Mouse (Mus musculus) heart, embryonic 14.5 days (tissue): Measurements from ENCODE around the gene Abcg5. TPM values are rescaled to one million over a fixed set of nuclear protein-coding genes. Genes with fewer than 3 reads are reported as not detected.

Experiments
- ATAC-seq: fragments of 200-750 bp; cut with Nextera tagmentation; 2 replicates; pipeline ENCODE4 v1.8.0; 2017; ENCODE audit warnings: low read depth, moderate TSS enrichment; ENCODE audit not compliant: insufficient number of reproducible peaks, insufficient read depth, low FRiP score
- H3K27ac ChIP-seq, 2 experiments: fragments of 200-500 bp in 1 of 2; fragments of 300-500 bp in 1 of 2; sonication (generic) in 1 of 2; replicated peaks in 1 of 2; 2 replicates each; pipeline ENCODE4 v1.5.1; 2012 to 2014; ENCODE audit warnings: low read depth in 2 of 2, low read length in 2 of 2, control low read depth in 1 of 2, mild to moderate bottlenecking in 1 of 2, mixed read lengths in 1 of 2; ENCODE audit not compliant: control insufficient read depth in 1 of 2, insufficient read depth in 1 of 2
- H3K27me3 ChIP-seq: fragments of 300-500 bp; sonication (generic); 2 replicates; pipeline ENCODE4 v1.6.1; 2014; ENCODE audit warnings: mild to moderate bottlenecking, low read length, control low read depth; ENCODE audit not compliant: control insufficient read depth, insufficient read depth
- H3K36me3 ChIP-seq: fragments of 300-500 bp; sonication (generic); 2 replicates; pipeline ENCODE4 v1.6.1; 2014; ENCODE audit warnings: mild to moderate bottlenecking, control low read depth, low read length, mixed read lengths; ENCODE audit not compliant: control insufficient read depth, insufficient read depth
- H3K4me1 ChIP-seq, 2 experiments: fragments of 200-500 bp in 1 of 2; fragments of 300-500 bp in 1 of 2; sonication (generic) in 1 of 2; 2 replicates each; pipeline ENCODE4 v1.6.1; 2012 to 2014; ENCODE audit warnings: low read length in 2 of 2, control low read depth in 1 of 2, mixed read lengths in 1 of 2; ENCODE audit not compliant: control insufficient read depth in 2 of 2, insufficient read depth in 2 of 2
- H3K4me2 ChIP-seq: fragments of 300-500 bp; sonication (generic); 2 replicates; pipeline ENCODE4 v1.6.1; 2014; ENCODE audit warnings: mild to moderate bottlenecking, low read length
- H3K4me3 ChIP-seq, 2 experiments: fragments of 200-500 bp in 1 of 2; fragments of 300-500 bp in 1 of 2; sonication (generic) in 1 of 2; 2 replicates each; pipeline ENCODE4 v1.5.1; 2012 to 2014; ENCODE audit warnings: low read length in 2 of 2, mild to moderate bottlenecking in 2 of 2, control low read depth in 1 of 2, low read depth in 1 of 2, moderate library complexity in 1 of 2; ENCODE audit not compliant: control insufficient read depth in 1 of 2, insufficient read depth in 1 of 2
- H3K9ac ChIP-seq: fragments of 300-500 bp; sonication (generic); 2 replicates; pipeline ENCODE4 v1.6.1; 2014; ENCODE audit warnings: mild to moderate bottlenecking, low read length
- H3K9me3 ChIP-seq: fragments of 300-500 bp; sonication (generic); 2 replicates; pipeline ENCODE4 v1.6.1; 2016; ENCODE audit warnings: low read length, control low read depth; ENCODE audit not compliant: control insufficient read depth
- WGBS: fragments of 180-500 bp; shearing (Covaris S2); extraction: QIAGEN DNeasy Blood & Tissue Kit; methylation state at CpG from one replicate; pipeline ENCODE4 v1.1.7; 2014; 5-methylcytosine and 5-hydroxymethylcytosine counted together
- polyA plus RNA-seq: library from polyadenylated mRNA; unstranded; fragments of >200 nt; fragmentation: Nextera tagmentation; extraction: Ambion mirVana; gene quantifications from 2 replicates; pipeline ENCODE4 v1.2.1, GENCODE M21; 2014

The Abcg5 gene
- polyA plus RNA-seq, 1 experiment from 2014 or later: 0.27 TPM

DNA sequence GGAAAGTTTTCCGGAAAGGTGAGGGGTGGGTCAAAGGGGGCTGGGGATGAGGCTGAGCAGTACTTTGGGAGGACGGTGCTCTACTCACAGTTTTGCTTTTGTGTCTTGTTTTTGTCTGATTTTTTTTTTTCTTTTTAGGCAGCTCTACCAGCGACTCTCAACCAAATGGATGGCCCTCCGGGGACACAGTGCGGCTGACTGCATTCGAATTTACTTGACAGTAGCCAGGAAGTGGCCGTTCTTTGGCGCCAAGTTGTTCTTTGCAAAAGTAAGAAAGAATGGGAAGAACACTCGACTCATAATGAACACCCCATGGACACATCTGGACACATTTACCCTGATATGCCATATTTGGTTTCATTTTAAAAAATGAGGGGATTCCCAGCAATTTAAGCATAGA, 71.3 kb downstream of the Abcg5 start:
- 0 out of 2 replicates have a peak, but pooled peaks cover 6% of the 10 kb centered on the region for H3K36me3 ChIP-seq
- WGBS: 88% methylated on average over 9 of the region's 9 CpGs
- H3K4me3 ChIP-seq: no peak overlapping the region

GRCm38 (mm10) chr17:84608606-84609005, 74.2 kb downstream of the Abcg5 start:
- no peak for ATAC-seq
- no peaks in the 10 kb centered on the region for H3K9me3 ChIP-seq
- H3K4me1 ChIP-seq: no peaks in the 10 kb centered on the region
- no peak overlapping the region for H3K4me3 ChIP-seq
- no peak overlapping the region for H3K4me2 ChIP-seq
- no peaks in the 10 kb centered on the region for H3K27me3 ChIP-seq
- WGBS: 76% methylated on average over 4 of the region's 4 CpGs
- H3K9ac ChIP-seq: no peak overlapping the region
- H3K36me3 ChIP-seq: 0 out of 2 replicates have a peak, but pooled peaks cover 3% of the 10 kb centered on the region
- H3K27ac ChIP-seq: no peak overlapping the region

More for the DNA sequence above, 71.3 kb downstream of the Abcg5 start:
- Histone ChIP-seq H3K4me1 (no peaks in the 10 kb centered on the region), H3K9me3 (no peaks in the 10 kb centered on the region), H3K27ac (no peak overlapping the region), H3K9ac (no peak overlapping the region), H3K4me2 (no peak overlapping the region), H3K27me3 (no peaks in the 10 kb centered on the region)
- ATAC-seq: no peak

Other genes with a start within 250 kb of the Abcg5 start
- 7.0 and 8.1 TPM in 2 replicates for gene Thada, start 216.8 kb downstream of the Abcg5 start, polyA plus RNA-seq
- gene Plekhh2, start 171.1 kb downstream of the Abcg5 start, polyA plus RNA-seq: 2.5 and 2.7 TPM in 2 replicates
- gene Dync2li1, start 56.5 kb downstream of the Abcg5 start, polyA plus RNA-seq: 11.6 and 14.9 TPM in 2 replicates
- gene Abcg8, start 6.7 kb downstream of the Abcg5 start, polyA plus RNA-seq: not detected in 2 replicates
- gene Lrpprc, start 107.8 kb upstream of the Abcg5 start, polyA plus RNA-seq: 74.4 and 76.4 TPM in 2 replicates